Mouse (Mus musculus): ENCODE results near the gene Itga7. TPM values are rescaled to one million over a fixed set of nuclear protein-coding genes. Genes with fewer than 3 reads are reported as not detected.
A peak's percentile ranks its signal among the peaks of the same experiment; 100 is the strongest.

Gene Itga7
- polyA plus RNA-seq, 1 experiment from 2014 or later: 7.2 TPM

GRCm38 (mm10) chr10:128910066-128910841 is 23.4 kb upstream of the Itga7 start:
- Histone ChIP-seq H3K4me1 (replicated peaks; ENCODE audit: control insufficient read depth, insufficient read depth, low read length) (peaks cover 6% of the 10 kb centered on the region; the same call in 1 of the 2 replicates), H3K36me3 (replicated peaks; ENCODE audit: control insufficient read depth, insufficient read depth) (peaks cover 6% of the 10 kb centered on the region; the same call in 1 of the 2 replicates), H3K4me3 (replicated peaks; ENCODE audit: low read length) (peak overlapping the region; percentile 53), H3K27me3 (ENCODE audit: control insufficient read depth, insufficient read depth, low read length) (0 out of 2 replicates have a peak, but pooled peaks cover 9% of the 10 kb centered on the region), H3K27ac (peak overlapping the region; percentile 49; the same call in 1 of the 2 replicates), H3K9ac (peak overlapping the region; percentile 64), H3K9me3 (ENCODE audit: control insufficient read depth, low read length) (no peaks in the 10 kb centered on the region), H3K4me2 (replicated peaks) (peak overlapping the region; percentile 81)
- 2% methylated on average over 64 of the region's 66 CpGs for WGBS
- peak; percentile 31 for ATAC-seq (ENCODE audit: low FRiP score)
- DNase-seq (ENCODE audit: low spot score): no peak

DNA sequence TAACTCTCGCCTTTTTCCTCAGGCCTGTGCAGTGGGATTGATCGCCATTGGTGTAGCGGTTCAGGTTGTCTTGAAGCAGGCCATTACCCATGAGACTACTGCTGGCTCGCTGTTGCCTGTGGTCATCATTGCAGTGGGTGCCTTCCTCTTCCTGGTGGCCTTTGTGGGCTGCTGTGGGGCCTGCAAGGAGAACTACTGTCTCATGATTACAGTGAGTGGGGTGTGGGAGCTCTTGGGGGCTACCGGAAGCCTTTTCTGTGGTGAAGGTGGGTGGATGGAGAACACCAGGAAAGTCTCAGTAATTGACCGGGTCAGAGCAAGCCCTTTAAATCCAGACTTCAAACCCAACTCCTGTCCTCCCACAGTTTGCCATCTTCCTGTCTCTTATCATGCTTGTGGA is 22.2 kb upstream of the Itga7 start:
- peaks cover 6% of the 10 kb centered on the region; the same call in 1 of the 2 replicates for H3K4me1 ChIP-seq (replicated peaks; ENCODE audit: control insufficient read depth, insufficient read depth, low read length)
- no peak overlapping the region for H3K9ac ChIP-seq
- DNase-seq (ENCODE audit: low spot score) (no peak), ATAC-seq (ENCODE audit: low FRiP score) (no peak)
- no peak overlapping the region for H3K27ac ChIP-seq
- H3K9me3 ChIP-seq (ENCODE audit: control insufficient read depth, low read length): no peaks in the 10 kb centered on the region
- 93% methylated on average over 6 of the region's 6 CpGs for WGBS
- 0 out of 2 replicates have a peak overlapping the region, but pooled peaks have one; percentile 53 for H3K4me3 ChIP-seq (replicated peaks; ENCODE audit: low read length)
- 0 out of 2 replicates have a peak, but pooled peaks cover 9% of the 10 kb centered on the region for H3K27me3 ChIP-seq (ENCODE audit: control insufficient read depth, insufficient read depth, low read length)
- peak overlapping the region; percentile 81 for H3K4me2 ChIP-seq (replicated peaks)
- peaks cover 9% of the 10 kb centered on the region; the same call in 1 of the 2 replicates for H3K36me3 ChIP-seq (replicated peaks; ENCODE audit: control insufficient read depth, insufficient read depth)

GRCm38 (mm10) chr10:128912268-128912667 is 21.4 kb upstream of the Itga7 start:
- ATAC-seq (ENCODE audit: low FRiP score) (no peak), DNase-seq (ENCODE audit: low spot score) (no peak)
- Histone ChIP-seq H3K27ac (no peak overlapping the region), H3K27me3 (ENCODE audit: control insufficient read depth, insufficient read depth, low read length) (0 out of 2 replicates have a peak, but pooled peaks cover 9% of the 10 kb centered on the region), H3K4me1 (replicated peaks; ENCODE audit: control insufficient read depth, insufficient read depth, low read length) (peaks cover 6% of the 10 kb centered on the region; the same call in 1 of the 2 replicates), H3K9ac (no peak overlapping the region), H3K4me3 (replicated peaks; ENCODE audit: low read length) (no peak overlapping the region), H3K36me3 (replicated peaks; ENCODE audit: control insufficient read depth, insufficient read depth) (peaks cover 16% of the 10 kb centered on the region; the same call in 1 of the 2 replicates), H3K4me2 (replicated peaks) (no peak overlapping the region), H3K9me3 (ENCODE audit: control insufficient read depth, low read length) (no peaks in the 10 kb centered on the region)
- WGBS: 61% methylated on average over 4 of the region's 4 CpGs

- H3K36me3 ChIP-seq (replicated peaks; ENCODE audit: control insufficient read depth, insufficient read depth): peaks cover 20% of the 10 kb centered on the region; the same call in 1 of the 2 replicates
Observed at GRCm38 (mm10) chr10:128912791-128913190, 20.8 kb upstream of the Itga7 start.

DNA sequence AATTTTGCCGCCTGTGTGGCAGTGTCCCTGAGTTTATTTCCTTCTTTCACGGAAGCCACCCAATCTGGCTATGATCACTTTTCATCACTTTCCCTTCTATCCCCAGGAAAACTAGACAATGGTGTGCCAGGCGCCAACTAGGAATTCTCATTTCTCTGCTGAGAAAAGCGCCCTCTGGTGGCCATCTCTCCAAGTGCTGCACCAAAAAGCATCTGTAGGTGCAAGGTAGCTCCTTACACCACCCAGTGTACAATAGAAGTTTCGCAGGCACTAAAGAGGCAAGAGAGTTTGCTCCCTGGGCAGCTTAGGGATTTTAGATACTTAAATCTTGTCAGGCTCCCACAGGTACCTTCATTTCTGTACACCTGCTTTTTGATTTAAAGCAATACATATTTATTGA is 20.4 kb upstream of the Itga7 start:
- DNase-seq (ENCODE audit: low spot score) (peak; percentile 97), ATAC-seq (ENCODE audit: low FRiP score) (peak; percentile 35; the same call in 1 of the 2 replicates)
- no peak overlapping the region for H3K4me3 ChIP-seq (replicated peaks; ENCODE audit: low read length)
- peaks cover 11% of the 10 kb centered on the region; the same call in 1 of the 2 replicates for H3K4me1 ChIP-seq (replicated peaks; ENCODE audit: control insufficient read depth, insufficient read depth, low read length)
- no peak overlapping the region for H3K4me2 ChIP-seq (replicated peaks)
- no peak overlapping the region for H3K9ac ChIP-seq
- H3K27ac ChIP-seq: no peak overlapping the region
- H3K27me3 ChIP-seq (ENCODE audit: control insufficient read depth, insufficient read depth, low read length): 0 out of 2 replicates have a peak, but pooled peaks cover 6% of the 10 kb centered on the region
- H3K9me3 ChIP-seq (ENCODE audit: control insufficient read depth, low read length): no peaks in the 10 kb centered on the region
- WGBS: 8% methylated on average over 5 of the region's 5 CpGs
- H3K36me3 ChIP-seq (replicated peaks; ENCODE audit: control insufficient read depth, insufficient read depth): peaks cover 20% of the 10 kb centered on the region; the same call in 1 of the 2 replicates

More at GRCm38 (mm10) chr10:128912791-128913190, 20.8 kb upstream of the Itga7 start:
- ATAC-seq (ENCODE audit: low FRiP score) (no peak), DNase-seq (ENCODE audit: low spot score) (no peak)
- H3K27me3 ChIP-seq (ENCODE audit: control insufficient read depth, insufficient read depth, low read length): 0 out of 2 replicates have a peak, but pooled peaks cover 9% of the 10 kb centered on the region
- H3K4me1 ChIP-seq (replicated peaks; ENCODE audit: control insufficient read depth, insufficient read depth, low read length): peaks cover 7% of the 10 kb centered on the region; the same call in 1 of the 2 replicates
- H3K4me2 ChIP-seq (replicated peaks): no peak overlapping the region
- H3K4me3 ChIP-seq (replicated peaks; ENCODE audit: low read length): no peak overlapping the region
- H3K27ac ChIP-seq: no peak overlapping the region
- WGBS: 92% methylated on average over 4 of the region's 4 CpGs
- H3K9me3 ChIP-seq (ENCODE audit: control insufficient read depth, low read length): no peaks in the 10 kb centered on the region
- no peak overlapping the region for H3K9ac ChIP-seq

- WGBS: 73% methylated on average over 12 of the region's 12 CpGs
- ATAC-seq (ENCODE audit: low FRiP score): no peak
- H3K27ac ChIP-seq: no peak overlapping the region
- H3K9ac ChIP-seq: no peak overlapping the region
- H3K4me1 ChIP-seq (replicated peaks; ENCODE audit: control insufficient read depth, insufficient read depth, low read length): peaks cover 14% of the 10 kb centered on the region; the same call in 1 of the 2 replicates
- H3K9me3 ChIP-seq (ENCODE audit: control insufficient read depth, low read length): no peaks in the 10 kb centered on the region
- DNase-seq (ENCODE audit: low spot score): no peak
- peaks cover 20% of the 10 kb centered on the region; the same call in 1 of the 2 replicates for H3K36me3 ChIP-seq (replicated peaks; ENCODE audit: control insufficient read depth, insufficient read depth)
- 0 out of 2 replicates have a peak, but pooled peaks cover 2% of the 10 kb centered on the region for H3K27me3 ChIP-seq (ENCODE audit: control insufficient read depth, insufficient read depth, low read length)
- H3K4me2 ChIP-seq (replicated peaks): no peak overlapping the region
- H3K4me3 ChIP-seq (replicated peaks; ENCODE audit: low read length): no peak overlapping the region
Observed at GRCm38 (mm10) chr10:128913696-128914095, 19.9 kb upstream of the Itga7 start.

GRCm38 (mm10) chr10:128915550-128915949 is 18.1 kb upstream of the Itga7 start:
- H3K36me3 ChIP-seq (replicated peaks; ENCODE audit: control insufficient read depth, insufficient read depth): peaks cover 20% of the 10 kb centered on the region; the same call in 1 of the 2 replicates
- H3K4me3 ChIP-seq (replicated peaks; ENCODE audit: low read length): no peak overlapping the region
- 0 out of 2 replicates have a peak, but pooled peaks cover 13% of the 10 kb centered on the region for H3K4me1 ChIP-seq (replicated peaks; ENCODE audit: control insufficient read depth, insufficient read depth, low read length)
- 85% methylated on average over 2 of the region's 2 CpGs for WGBS
- no peaks in the 10 kb centered on the region for H3K9me3 ChIP-seq (ENCODE audit: control insufficient read depth, low read length)
- no peaks in the 10 kb centered on the region for H3K27me3 ChIP-seq (ENCODE audit: control insufficient read depth, insufficient read depth, low read length)
- H3K9ac ChIP-seq: no peak overlapping the region
- H3K4me2 ChIP-seq (replicated peaks): no peak overlapping the region
- ATAC-seq (ENCODE audit: low FRiP score) (no peak), DNase-seq (ENCODE audit: low spot score) (no peak)
- no peak overlapping the region for H3K27ac ChIP-seq

DNA sequence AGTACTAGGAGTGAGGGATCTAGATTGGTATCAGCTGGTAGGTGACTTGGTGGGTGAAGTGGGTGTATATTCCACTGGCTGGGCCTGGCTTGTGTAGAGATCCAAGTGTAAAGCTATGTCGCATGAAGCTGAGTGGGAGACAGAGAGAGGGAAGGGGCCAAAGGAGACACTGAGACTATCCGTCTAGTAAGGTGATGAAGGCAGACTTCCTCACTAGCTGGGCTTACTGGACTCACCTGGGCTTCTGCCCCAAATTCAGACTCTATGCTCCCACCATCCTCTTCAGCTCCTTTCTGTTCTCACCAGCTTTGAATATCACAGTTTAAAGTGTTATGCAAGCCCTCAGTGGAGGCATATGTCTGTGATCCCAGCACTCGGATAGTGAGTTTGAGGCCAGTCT is 17.0 kb upstream of the Itga7 start:
- H3K27me3 ChIP-seq (ENCODE audit: control insufficient read depth, insufficient read depth, low read length): no peaks in the 10 kb centered on the region
- whole genome bisulfite sequencing: 94% methylated on average over 3 of the region's 3 CpGs

GRCm38 (mm10) chr10:128917400-128917799 is 16.2 kb upstream of the Itga7 start:
- H3K36me3 ChIP-seq (replicated peaks; ENCODE audit: control insufficient read depth, insufficient read depth): peaks cover 20% of the 10 kb centered on the region; the same call in 1 of the 2 replicates
- DNase-seq (ENCODE audit: low spot score): no peak
- peaks cover 24% of the 10 kb centered on the region for H3K4me1 ChIP-seq (replicated peaks; ENCODE audit: control insufficient read depth, insufficient read depth, low read length)
- no peak overlapping the region for H3K27ac ChIP-seq
- H3K27me3 ChIP-seq (ENCODE audit: control insufficient read depth, insufficient read depth, low read length): no peaks in the 10 kb centered on the region
- no peaks in the 10 kb centered on the region for H3K9me3 ChIP-seq (ENCODE audit: control insufficient read depth, low read length)
- H3K4me3 ChIP-seq (replicated peaks; ENCODE audit: low read length): no peak overlapping the region
- no peak overlapping the region for H3K4me2 ChIP-seq (replicated peaks)
- WGBS: 89% methylated on average over 6 of the region's 6 CpGs
- no peak for ATAC-seq (ENCODE audit: low FRiP score)
- no peak overlapping the region for H3K9ac ChIP-seq

More for the DNA sequence above, 17.0 kb upstream of the Itga7 start:
- H3K36me3 ChIP-seq (replicated peaks; ENCODE audit: control insufficient read depth, insufficient read depth): peaks cover 20% of the 10 kb centered on the region; the same call in 1 of the 2 replicates
- no peak overlapping the region for H3K4me2 ChIP-seq (replicated peaks)
- no peaks in the 10 kb centered on the region for H3K9me3 ChIP-seq (ENCODE audit: control insufficient read depth, low read length)
- ATAC-seq (ENCODE audit: low FRiP score) (no peak), DNase-seq (ENCODE audit: low spot score) (no peak)
- 0 out of 2 replicates have a peak, but pooled peaks cover 17% of the 10 kb centered on the region for H3K4me1 ChIP-seq (replicated peaks; ENCODE audit: control insufficient read depth, insufficient read depth, low read length)
- H3K4me3 ChIP-seq (replicated peaks; ENCODE audit: low read length): no peak overlapping the region
- no peak overlapping the region for H3K9ac ChIP-seq
- H3K27ac ChIP-seq: no peak overlapping the region

Data from hindbrain, embryonic 14.5 days (tissue).